Mouse (Mus musculus): ENCODE measurements around the gene Ano5. TPM values are rescaled to one million over a fixed set of nuclear protein-coding genes. Genes with fewer than 3 reads are reported as not detected.

Gene Ano5
- polyA plus RNA-seq (2014; fragmentation: Nextera tagmentation; extraction: Ambion mirVana): 0.24 and 0.51 TPM in 2 replicates

DNA sequence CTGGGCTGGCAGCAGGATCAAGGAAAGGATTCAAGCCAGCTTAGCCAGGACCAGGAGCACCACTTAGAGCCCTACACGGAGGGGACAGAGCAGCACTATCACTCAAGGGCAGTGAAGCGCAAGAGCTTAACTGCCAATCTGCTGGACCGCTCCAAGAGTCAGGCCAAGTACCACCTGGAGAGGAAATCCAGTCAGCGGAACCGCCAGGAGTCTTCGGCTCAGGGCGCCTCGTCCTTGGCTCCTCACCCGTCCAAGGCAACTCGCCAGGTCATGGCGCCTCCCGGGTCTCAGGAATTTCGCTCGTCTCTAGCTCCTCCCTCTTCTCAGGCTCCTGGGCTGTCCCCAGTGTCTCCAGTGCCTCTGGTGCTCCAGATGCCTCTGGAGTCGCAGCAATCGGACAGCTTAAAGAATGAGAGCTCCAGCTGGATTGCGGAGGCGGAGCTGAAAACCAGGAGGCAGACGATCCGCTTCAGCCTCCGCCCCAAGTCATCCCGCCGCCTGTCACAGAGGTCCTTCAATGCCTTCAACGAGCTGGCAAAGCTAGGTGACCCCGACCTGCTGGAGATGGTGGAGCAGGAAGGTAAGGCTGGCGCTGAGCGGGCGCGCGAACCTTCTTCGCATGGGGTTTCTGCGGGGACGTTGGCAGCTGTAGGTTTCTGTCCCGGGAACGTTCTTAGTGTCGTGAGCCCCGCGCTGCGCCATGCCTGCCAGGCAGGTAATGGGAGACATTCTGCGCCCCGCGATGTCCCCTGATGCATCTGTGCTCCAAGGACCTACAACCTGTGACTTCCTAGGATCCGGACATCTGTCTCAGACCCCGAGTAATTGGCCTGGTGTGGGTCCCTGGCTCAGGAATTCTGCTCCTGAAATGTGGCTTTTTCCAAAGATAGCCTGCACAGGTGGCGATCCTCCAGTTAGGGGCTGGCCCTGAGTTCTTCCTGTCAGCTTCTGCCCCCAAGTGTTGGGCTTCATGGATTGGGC lies at the start of gene Ano5:
Gene Ano5, plus strand, starts transcription at position 359 of the 981 bp plus-strand sequence.
- 2% methylated on average over 45 of the region's 45 CpGs for WGBS (ENCODE audit: insufficient replicate concordance)
- H3K27ac ChIP-seq (ENCODE audit: low read depth, low read length): no peak within 1 kb of the TSS

DNA sequence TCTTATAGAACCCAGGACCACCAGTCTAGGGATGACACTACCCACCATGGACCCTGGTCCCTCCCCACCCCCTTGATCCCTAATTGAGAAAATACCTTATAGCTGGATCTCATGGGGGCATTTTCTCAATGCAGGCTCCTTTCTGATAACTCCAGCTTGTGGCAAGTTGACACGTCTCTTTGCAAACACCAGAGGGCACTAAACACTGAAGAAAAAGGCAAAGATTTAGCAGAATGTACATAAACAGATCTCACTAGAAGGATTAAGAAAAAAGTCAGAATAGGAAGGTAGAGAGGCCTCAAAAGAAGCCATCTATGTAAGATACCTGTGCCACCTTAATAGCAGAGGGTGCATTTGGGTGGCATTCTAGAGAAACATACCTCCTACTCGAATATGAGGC lies 11.4 kb upstream of the Ano5 start:
- no peaks in the 10 kb centered on the region for H3K36me3 ChIP-seq (ENCODE audit: control insufficient read depth, insufficient read depth, low read length)
- no peaks in the 10 kb centered on the region for H3K4me1 ChIP-seq (ENCODE audit: control insufficient read depth, insufficient read depth, low read length)
- no peak overlapping the region for H3K4me3 ChIP-seq (ENCODE audit: low read depth, low read length)
- no peak overlapping the region for H3K4me2 ChIP-seq
- 32% methylated on average over 2 of the region's 2 CpGs for WGBS (ENCODE audit: insufficient replicate concordance)
- H3K9me3 ChIP-seq (replicated peaks; ENCODE audit: control insufficient read depth, low read length): no peaks in the 10 kb centered on the region
- no peaks in the 10 kb centered on the region for H3K27me3 ChIP-seq (ENCODE audit: control insufficient read depth, insufficient read depth, low read length)
- no peak overlapping the region for H3K9ac ChIP-seq (ENCODE audit: low read depth, low read length)
- ATAC-seq (replicated peaks; ENCODE audit: insufficient number of reproducible peaks, low FRiP score, low TSS enrichment): no peak
- H3K27ac ChIP-seq (ENCODE audit: low read depth, low read length): no peak overlapping the region

More for the DNA sequence above, at the start of gene Ano5:
- Histone ChIP-seq H3K27me3 (ENCODE audit: control insufficient read depth, insufficient read depth, low read length) (peaks cover 12% of the 10 kb centered on the region), H3K9me3 (replicated peaks; ENCODE audit: control insufficient read depth, low read length) (no peaks in the 10 kb centered on the region), H3K4me1 (ENCODE audit: control insufficient read depth, insufficient read depth, low read length) (no peaks in the 10 kb centered on the region), H3K9ac (ENCODE audit: low read depth, low read length) (peak within 1 kb of the TSS; percentile 40), H3K4me3 (ENCODE audit: low read depth, low read length) (peak within 1 kb of the TSS; percentile 48), H3K36me3 (ENCODE audit: control insufficient read depth, insufficient read depth, low read length) (no peaks in the 10 kb centered on the region), H3K4me2 (peak within 1 kb of the TSS; percentile 88)
- ATAC-seq (replicated peaks; ENCODE audit: insufficient number of reproducible peaks, low FRiP score, low TSS enrichment): peak; percentile 55; the same call in 1 of the 2 replicates

DNA sequence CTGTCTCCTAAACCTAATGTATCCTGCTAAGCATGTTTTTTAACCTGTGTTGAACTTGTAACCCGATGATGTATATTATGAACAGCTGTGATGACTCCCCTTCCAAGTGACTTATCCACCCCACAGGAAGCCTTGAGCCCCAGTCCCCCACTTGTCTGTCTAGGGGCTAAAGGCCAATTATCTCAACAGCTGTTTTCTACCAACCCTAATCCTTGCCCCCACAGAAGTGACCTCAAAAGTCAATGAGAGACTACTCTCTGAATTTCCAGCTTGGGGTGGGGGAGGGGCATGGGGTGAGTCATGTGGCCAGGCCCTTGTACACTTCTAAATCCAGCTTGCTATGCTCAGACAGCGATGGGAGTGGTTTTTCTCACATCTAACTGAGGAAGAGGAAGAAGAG lies 6.9 kb upstream of the Ano5 start:
- Histone ChIP-seq H3K9ac (ENCODE audit: low read depth, low read length) (no peak overlapping the region), H3K4me1 (ENCODE audit: control insufficient read depth, insufficient read depth, low read length) (no peaks in the 10 kb centered on the region), H3K27ac (ENCODE audit: low read depth, low read length) (no peak overlapping the region), H3K4me3 (ENCODE audit: low read depth, low read length) (no peak overlapping the region), H3K27me3 (ENCODE audit: control insufficient read depth, insufficient read depth, low read length) (no peaks in the 10 kb centered on the region), H3K36me3 (ENCODE audit: control insufficient read depth, insufficient read depth, low read length) (no peaks in the 10 kb centered on the region), H3K4me2 (no peak overlapping the region), H3K9me3 (replicated peaks; ENCODE audit: control insufficient read depth, low read length) (no peaks in the 10 kb centered on the region)
- no peak for ATAC-seq (replicated peaks; ENCODE audit: insufficient number of reproducible peaks, low FRiP score, low TSS enrichment)
- 51% methylated on average over 2 of the region's 2 CpGs for WGBS (ENCODE audit: insufficient replicate concordance)

DNA sequence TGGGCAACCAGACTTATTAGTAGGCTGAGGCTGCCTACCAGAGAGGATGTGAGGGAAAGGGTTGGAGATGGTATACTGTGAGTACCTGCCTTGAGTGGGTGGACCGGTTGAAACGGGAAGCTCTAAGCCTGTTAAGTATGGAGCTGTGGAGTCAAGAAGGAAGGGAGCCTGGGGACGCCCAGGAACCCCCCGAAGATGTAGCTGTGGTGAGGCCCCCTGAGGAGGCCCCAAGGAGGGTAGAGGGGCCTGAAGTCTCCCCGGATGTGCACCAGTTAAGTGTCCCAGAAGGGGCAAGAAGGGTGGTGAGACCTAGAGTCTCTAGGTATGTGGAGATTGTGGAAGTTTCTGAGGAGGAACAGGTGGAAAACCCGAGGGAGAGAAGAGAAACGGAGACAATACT lies 682 bp upstream of the Ano5 start:
- Histone ChIP-seq H3K27ac (ENCODE audit: low read depth, low read length) (no peak overlapping the region), H3K27me3 (ENCODE audit: control insufficient read depth, insufficient read depth, low read length) (peaks cover 12% of the 10 kb centered on the region), H3K9me3 (replicated peaks; ENCODE audit: control insufficient read depth, low read length) (no peaks in the 10 kb centered on the region), H3K4me2 (peak overlapping the region; percentile 88; the same call in 1 of the 2 replicates), H3K9ac (ENCODE audit: low read depth, low read length) (no peak overlapping the region), H3K36me3 (ENCODE audit: control insufficient read depth, insufficient read depth, low read length) (no peaks in the 10 kb centered on the region), H3K4me1 (ENCODE audit: control insufficient read depth, insufficient read depth, low read length) (no peaks in the 10 kb centered on the region), H3K4me3 (ENCODE audit: low read depth, low read length) (no peak overlapping the region; the same call in 1 of the 2 replicates)
- ATAC-seq (replicated peaks; ENCODE audit: insufficient number of reproducible peaks, low FRiP score, low TSS enrichment): no peak
- 70% methylated on average over 7 of the region's 7 CpGs for whole genome bisulfite sequencing (ENCODE audit: insufficient replicate concordance)

DNA sequence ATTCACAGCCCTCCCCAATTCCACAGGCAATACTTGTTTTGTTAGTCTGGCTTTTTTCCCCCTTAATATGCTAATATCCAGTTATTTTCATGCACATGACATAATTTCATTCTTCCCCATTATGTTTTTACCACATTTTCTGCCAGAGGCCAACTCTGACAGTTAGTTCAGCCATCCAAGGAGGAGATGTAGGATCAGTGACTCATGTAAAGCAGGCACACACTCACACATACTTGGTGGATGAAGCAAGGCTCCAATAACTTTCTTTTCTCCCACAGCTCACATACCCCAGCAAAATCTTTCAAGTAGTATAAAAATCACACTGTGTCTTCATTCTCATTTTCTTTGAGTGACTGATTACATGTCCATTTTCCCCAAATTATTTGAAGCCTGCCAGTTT lies 28.5 kb downstream of the Ano5 start:
- no peak overlapping the region for H3K9ac ChIP-seq (ENCODE audit: low read depth, low read length)
- no peaks in the 10 kb centered on the region for H3K27me3 ChIP-seq (ENCODE audit: control insufficient read depth, insufficient read depth, low read length)
- H3K4me1 ChIP-seq (ENCODE audit: control insufficient read depth, insufficient read depth, low read length): no peaks in the 10 kb centered on the region
- H3K4me3 ChIP-seq (ENCODE audit: low read depth, low read length): no peak overlapping the region
- H3K4me2 ChIP-seq: no peak overlapping the region
- H3K27ac ChIP-seq (ENCODE audit: low read depth, low read length): no peak overlapping the region
- no peaks in the 10 kb centered on the region for H3K9me3 ChIP-seq (replicated peaks; ENCODE audit: control insufficient read depth, low read length)
- H3K36me3 ChIP-seq (ENCODE audit: control insufficient read depth, insufficient read depth, low read length): no peaks in the 10 kb centered on the region
- ATAC-seq (replicated peaks; ENCODE audit: insufficient number of reproducible peaks, low FRiP score, low TSS enrichment): no peak

DNA sequence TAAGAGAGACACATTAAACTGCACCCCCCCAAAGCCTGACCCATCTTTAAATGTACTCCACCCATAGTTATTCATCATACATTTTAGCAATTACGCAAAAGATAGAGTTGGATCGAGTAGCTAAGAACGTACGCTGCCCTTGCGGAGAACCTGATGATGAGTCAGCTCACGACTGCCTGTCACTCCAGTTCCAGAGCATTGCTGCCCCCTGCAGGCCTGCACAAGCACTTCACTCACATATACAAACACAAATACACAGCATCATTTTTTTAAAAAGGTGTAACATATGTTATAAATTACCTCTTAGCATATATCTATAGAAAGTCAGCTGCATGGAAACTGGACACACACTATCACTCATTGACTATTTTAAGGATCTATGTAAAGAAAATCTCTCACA lies 29.9 kb downstream of the Ano5 start:
- Histone ChIP-seq H3K9ac (ENCODE audit: low read depth, low read length) (no peak overlapping the region), H3K4me3 (ENCODE audit: low read depth, low read length) (no peak overlapping the region), H3K36me3 (ENCODE audit: control insufficient read depth, insufficient read depth, low read length) (no peaks in the 10 kb centered on the region), H3K4me1 (ENCODE audit: control insufficient read depth, insufficient read depth, low read length) (no peaks in the 10 kb centered on the region), H3K27ac (ENCODE audit: low read depth, low read length) (no peak overlapping the region), H3K4me2 (no peak overlapping the region), H3K9me3 (replicated peaks; ENCODE audit: control insufficient read depth, low read length) (no peaks in the 10 kb centered on the region), H3K27me3 (ENCODE audit: control insufficient read depth, insufficient read depth, low read length) (no peaks in the 10 kb centered on the region)
- 60% methylated on average over 6 of the region's 6 CpGs for whole genome bisulfite sequencing (ENCODE audit: insufficient replicate concordance)
- no peak for ATAC-seq (replicated peaks; ENCODE audit: insufficient number of reproducible peaks, low FRiP score, low TSS enrichment)

DNA sequence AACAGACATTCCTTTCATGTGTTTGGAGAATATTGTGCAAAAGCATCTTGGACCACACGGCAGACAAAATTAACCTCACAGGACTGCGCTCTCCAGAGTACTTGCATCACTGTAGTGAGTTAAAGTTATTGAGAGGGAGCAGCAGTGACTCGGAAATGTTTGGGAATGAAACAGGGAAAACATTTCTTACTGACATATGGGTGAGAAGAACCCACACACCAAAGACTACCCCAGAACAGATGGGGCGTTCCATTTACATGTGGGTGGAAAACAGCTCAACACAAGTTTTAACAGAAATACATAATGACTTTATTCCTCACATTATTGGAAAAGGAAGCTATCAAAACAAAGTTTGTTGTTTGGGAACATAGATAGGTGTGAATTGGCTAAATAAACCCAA lies 89.2 kb downstream of the Ano5 start:
- Histone ChIP-seq H3K4me1 (ENCODE audit: control insufficient read depth, insufficient read depth, low read length) (no peaks in the 10 kb centered on the region), H3K36me3 (ENCODE audit: control insufficient read depth, insufficient read depth, low read length) (no peaks in the 10 kb centered on the region), H3K27ac (ENCODE audit: low read depth, low read length) (no peak overlapping the region), H3K4me3 (ENCODE audit: low read depth, low read length) (no peak overlapping the region), H3K4me2 (no peak overlapping the region), H3K9me3 (replicated peaks; ENCODE audit: control insufficient read depth, low read length) (no peaks in the 10 kb centered on the region), H3K9ac (ENCODE audit: low read depth, low read length) (no peak overlapping the region), H3K27me3 (ENCODE audit: control insufficient read depth, insufficient read depth, low read length) (no peaks in the 10 kb centered on the region)
- 72% methylated on average over 4 of the region's 4 CpGs for WGBS (ENCODE audit: insufficient replicate concordance)
- ATAC-seq (replicated peaks; ENCODE audit: insufficient number of reproducible peaks, low FRiP score, low TSS enrichment): no peak

DNA sequence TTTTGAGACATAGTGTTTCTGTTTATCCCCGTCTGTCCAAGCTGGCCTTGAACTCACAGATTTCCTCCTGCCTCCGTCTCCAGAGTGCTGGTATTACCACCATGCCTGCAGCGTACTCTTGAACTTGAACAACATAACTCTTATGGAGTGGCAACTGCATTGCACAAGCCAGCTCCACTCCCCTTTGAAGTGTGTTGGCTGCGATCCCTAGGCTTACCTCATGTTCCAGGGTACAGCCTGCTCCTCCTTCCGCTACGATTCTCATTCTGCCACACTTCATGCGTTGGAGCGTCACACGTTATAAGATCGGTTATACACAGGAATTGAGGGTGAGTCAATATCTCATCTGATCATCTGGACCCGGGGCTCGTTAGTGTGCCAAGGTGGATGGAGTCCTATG lies 92.9 kb downstream of the Ano5 start:
- Histone ChIP-seq H3K4me2 (no peak overlapping the region), H3K9ac (ENCODE audit: low read depth, low read length) (no peak overlapping the region), H3K27me3 (ENCODE audit: control insufficient read depth, insufficient read depth, low read length) (no peaks in the 10 kb centered on the region), H3K36me3 (ENCODE audit: control insufficient read depth, insufficient read depth, low read length) (no peaks in the 10 kb centered on the region), H3K4me3 (ENCODE audit: low read depth, low read length) (no peak overlapping the region), H3K27ac (ENCODE audit: low read depth, low read length) (no peak overlapping the region), H3K4me1 (ENCODE audit: control insufficient read depth, insufficient read depth, low read length) (no peaks in the 10 kb centered on the region), H3K9me3 (replicated peaks; ENCODE audit: control insufficient read depth, low read length) (no peaks in the 10 kb centered on the region)
- 84% methylated on average over 12 of the region's 12 CpGs for WGBS (ENCODE audit: insufficient replicate concordance)
- ATAC-seq (replicated peaks; ENCODE audit: insufficient number of reproducible peaks, low FRiP score, low TSS enrichment): no peak

GRCm38 (mm10) chr7:51614404-51614803 lies 103.6 kb downstream of the Ano5 start:
- Histone ChIP-seq H3K4me2 (no peak overlapping the region), H3K9ac (ENCODE audit: low read depth, low read length) (no peak overlapping the region), H3K4me3 (ENCODE audit: low read depth, low read length) (no peak overlapping the region), H3K27ac (ENCODE audit: low read depth, low read length) (no peak overlapping the region), H3K36me3 (ENCODE audit: control insufficient read depth, insufficient read depth, low read length) (no peaks in the 10 kb centered on the region), H3K4me1 (ENCODE audit: control insufficient read depth, insufficient read depth, low read length) (no peaks in the 10 kb centered on the region), H3K9me3 (replicated peaks; ENCODE audit: control insufficient read depth, low read length) (no peaks in the 10 kb centered on the region), H3K27me3 (ENCODE audit: control insufficient read depth, insufficient read depth, low read length) (no peaks in the 10 kb centered on the region)
- ATAC-seq (replicated peaks; ENCODE audit: insufficient number of reproducible peaks, low FRiP score, low TSS enrichment): no peak
- WGBS (ENCODE audit: insufficient replicate concordance): 35% methylated on average over 5 of the region's 5 CpGs
